Mouse (Mus musculus): ENCODE results near the gene Hdgfl2.

- TF ChIP-seq CTCF (IDR thresholded peaks at IDR 0.05; ENCODE audit: borderline replicate concordance, control insufficient read depth, extremely low read depth, insufficient read depth, low read length, poor library complexity), result no peak
- TF ChIP-seq POLR2A (IDR thresholded peaks at IDR 0.05; ENCODE audit: control insufficient read depth, extremely low read depth, insufficient read depth, low read length, poor library complexity), result peak; percentile 80; the same call in 1 of the 2 replicates
Measured at GRCm38 (mm10) chr17:56078880-56079795, at the start of gene Hdgfl2.

Data from thymus, adult 2 months (tissue).